Mouse (Mus musculus) ES-E14 (cell line): ENCODE results near the gene Dlec1.

Experiments
- MAFK ChIP-seq: IDR thresholded peaks from 2 replicates; pipeline ENCODE4 v1.6.1; 2014; ENCODE audit warnings: mild to moderate bottlenecking, low read depth, low read length, inconsistent platforms; ENCODE audit not compliant: insufficient read depth
- ZC3H11A ChIP-seq: IDR thresholded peaks from 2 replicates; pipeline ENCODE4 v1.6.1; 2012; ENCODE audit warnings: low read depth, mild to moderate bottlenecking, inconsistent platforms, low read length, borderline replicate concordance

DNA sequence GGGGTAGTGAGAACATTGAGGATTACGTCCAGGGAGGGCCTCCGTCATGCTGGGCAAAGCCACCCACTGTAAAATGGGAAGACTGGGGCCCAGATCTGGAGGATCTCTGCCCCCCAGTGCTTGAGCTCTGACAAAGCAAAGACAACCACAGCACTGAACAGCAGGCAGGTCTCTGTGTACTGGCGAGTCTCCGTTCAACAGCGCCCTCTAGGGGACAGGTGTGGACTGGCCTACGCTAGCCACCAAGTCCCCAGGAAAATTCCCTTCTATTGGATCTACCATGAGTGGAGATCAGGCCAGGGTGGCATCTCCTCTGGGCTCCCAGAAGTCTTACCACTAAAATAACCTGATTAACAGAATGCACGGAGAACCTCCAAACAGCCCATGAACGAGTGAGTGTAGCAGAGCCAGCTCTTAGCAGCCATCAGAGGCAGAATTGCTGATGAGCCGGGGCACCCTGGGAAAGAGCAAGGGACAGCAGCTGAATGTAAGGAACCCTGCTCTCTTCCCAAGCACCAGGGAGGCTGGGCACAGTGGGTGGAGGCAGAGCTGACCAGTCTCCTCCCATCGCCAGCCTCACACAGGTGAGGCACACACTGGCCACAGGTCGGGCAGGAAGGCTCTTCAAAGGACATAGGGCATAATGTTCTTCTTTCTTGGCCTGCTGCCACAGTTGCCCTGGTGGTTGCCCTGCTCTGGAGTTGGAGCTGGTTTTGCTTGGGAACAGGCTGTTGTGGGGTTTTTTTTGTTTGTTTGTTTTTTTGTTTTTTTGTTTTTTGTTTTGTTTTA, 90.1 kb downstream of the Dlec1 start:
- no peak for TF ChIP-seq MAFK
- peak; percentile 70; the same call in 1 of the 2 replicates for TF ChIP-seq ZC3H11A
